Mouse (Mus musculus) intestine, postnatal 0 days (tissue): ENCODE data around the gene Rpn2. TPM values are rescaled to one million over a fixed set of nuclear protein-coding genes. Genes with fewer than 3 reads are reported as not detected.
A peak's percentile ranks its signal among the peaks of the same experiment; 100 is the strongest.

Experiments
- ATAC-seq: fragments of 200-750 bp; cut with Nextera tagmentation; 2 replicates; pipeline ENCODE4 v1.8.0; 2017; ENCODE audit warnings: mild to moderate bottlenecking, moderate TSS enrichment, moderate library complexity
- H3K27ac ChIP-seq: fragments of 300-500 bp; sonication (generic); 2 replicates; pipeline ENCODE4 v1.5.1; 2014; ENCODE audit warnings: mild to moderate bottlenecking, low read depth, low read length, moderate library complexity
- H3K27me3 ChIP-seq: fragments of 300-500 bp; sonication (generic); replicated peaks from 2 replicates; pipeline ENCODE4 v1.6.1; 2014; ENCODE audit warnings: low read length, mixed read lengths; ENCODE audit not compliant: control insufficient read depth, insufficient read depth
- H3K36me3 ChIP-seq: fragments of 300-500 bp; sonication (generic); 2 replicates; pipeline ENCODE4 v1.6.1; 2014; ENCODE audit warnings: mild to moderate bottlenecking, moderate library complexity; ENCODE audit not compliant: control insufficient read depth, insufficient read depth
- H3K4me1 ChIP-seq: fragments of 300-500 bp; sonication (generic); replicated peaks from 2 replicates; pipeline ENCODE4 v1.6.1; 2014; ENCODE audit warnings: antibody characterized with exemption, low read length, mixed read lengths; ENCODE audit not compliant: control insufficient read depth, insufficient read depth
- H3K4me2 ChIP-seq: fragments of 300-500 bp; sonication (generic); replicated peaks from 2 replicates; pipeline ENCODE4 v1.6.1; 2014; ENCODE audit warnings: low read depth, mild to moderate bottlenecking, moderate library complexity
- H3K4me3 ChIP-seq: fragments of 300-500 bp; sonication (generic); 2 replicates; pipeline ENCODE4 v1.5.1; 2014; ENCODE audit warnings: low read depth, low read length
- H3K9ac ChIP-seq: fragments of 300-500 bp; sonication (generic); 2 replicates; pipeline ENCODE4 v1.6.1; 2014; ENCODE audit warnings: mild to moderate bottlenecking, low read depth, low read length
- H3K9me3 ChIP-seq: fragments of 300-500 bp; sonication (generic); 2 replicates; pipeline ENCODE4 v1.6.1; 2016; ENCODE audit warnings: mixed run types; ENCODE audit not compliant: control insufficient read depth
- CTCF ChIP-seq: sonication (generic); IDR thresholded peaks from 2 replicates; pipeline ENCODE4 v1.5.1; 2016; ENCODE audit warnings: low read depth, mild to moderate bottlenecking, control low read depth, antibody characterized with exemption, moderate library complexity
- WGBS: fragments of 180-500 bp; shearing (Covaris S2); extraction: QIAGEN DNeasy Blood & Tissue Kit; methylation state at CpG from one replicate; pipeline ENCODE4 v1.1.7; 2014; 5-methylcytosine and 5-hydroxymethylcytosine counted together
- polyA plus RNA-seq: library from polyadenylated mRNA; unstranded; fragments of >200 nt; fragmentation: Nextera tagmentation; extraction: Ambion mirVana; gene quantifications from 2 replicates; pipeline ENCODE4 v1.2.1, GENCODE M21; 2015

Gene Rpn2
- polyA plus RNA-seq, 1 experiment from 2014 or later: 153 TPM

DNA sequence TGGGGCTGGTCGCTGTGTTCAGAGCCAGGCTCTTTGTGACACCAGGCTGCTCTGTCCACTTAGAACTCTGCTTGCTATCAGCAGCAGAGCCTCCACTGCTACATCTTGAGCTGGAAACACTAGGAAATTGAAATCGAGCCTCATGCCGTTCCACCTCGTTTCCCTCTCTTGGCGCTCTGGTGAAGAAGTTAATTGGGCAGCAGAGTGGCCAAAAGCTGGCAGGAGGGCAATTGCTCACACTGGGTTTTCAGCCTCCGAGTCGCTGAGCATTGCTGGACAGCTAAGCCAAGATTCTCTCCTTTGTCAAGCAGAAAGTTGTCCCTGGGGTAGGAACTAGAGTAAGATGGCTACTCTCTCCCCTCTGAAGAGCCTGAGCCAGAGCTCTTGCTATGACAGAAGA is 35.5 kb downstream of the Rpn2 start:
- H3K36me3 ChIP-seq: peaks cover 80% of the 10 kb centered on the region
- no peak for ATAC-seq

DNA sequence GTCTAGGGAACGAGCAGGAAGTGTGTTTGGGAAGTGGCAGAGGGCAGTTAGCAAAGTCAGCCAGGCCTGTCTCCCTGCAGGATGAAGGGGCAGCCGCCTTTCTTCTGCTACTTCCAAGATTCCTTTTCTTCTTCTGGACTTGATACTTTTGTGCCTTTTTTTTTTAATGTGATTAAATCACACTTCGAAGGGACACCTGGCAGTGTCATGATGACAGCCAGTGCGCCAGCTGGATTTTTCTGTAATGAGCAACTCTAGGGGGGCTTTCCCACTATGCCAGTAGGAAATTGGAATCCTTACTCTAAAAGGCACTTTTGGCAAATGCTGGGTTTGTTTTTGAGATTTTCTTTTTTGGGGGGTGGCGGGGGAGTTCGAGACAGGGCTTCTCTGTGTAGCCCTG is 36.7 kb downstream of the Rpn2 start:
- Histone ChIP-seq H3K36me3 (peaks cover 72% of the 10 kb centered on the region), H3K9me3 (no peaks in the 10 kb centered on the region), H3K9ac (no peak overlapping the region), H3K27ac (no peak overlapping the region), H3K4me1 (no peaks in the 10 kb centered on the region), H3K4me2 (no peak overlapping the region), H3K27me3 (no peaks in the 10 kb centered on the region), H3K4me3 (no peak overlapping the region)
- WGBS: 88% methylated on average over 6 of the region's 6 CpGs
- TF ChIP-seq CTCF: no peak
- no peak for ATAC-seq

More for the DNA sequence above, 35.5 kb downstream of the Rpn2 start:
- 87% methylated on average over 7 of the region's 7 CpGs for WGBS
- no peaks in the 10 kb centered on the region for H3K27me3 ChIP-seq
- H3K27ac ChIP-seq: no peak overlapping the region
- H3K4me3 ChIP-seq: no peak overlapping the region
- no peak overlapping the region for H3K4me2 ChIP-seq
- no peaks in the 10 kb centered on the region for H3K4me1 ChIP-seq
- no peaks in the 10 kb centered on the region for H3K9me3 ChIP-seq
- TF ChIP-seq CTCF: no peak
- no peak overlapping the region for H3K9ac ChIP-seq

DNA sequence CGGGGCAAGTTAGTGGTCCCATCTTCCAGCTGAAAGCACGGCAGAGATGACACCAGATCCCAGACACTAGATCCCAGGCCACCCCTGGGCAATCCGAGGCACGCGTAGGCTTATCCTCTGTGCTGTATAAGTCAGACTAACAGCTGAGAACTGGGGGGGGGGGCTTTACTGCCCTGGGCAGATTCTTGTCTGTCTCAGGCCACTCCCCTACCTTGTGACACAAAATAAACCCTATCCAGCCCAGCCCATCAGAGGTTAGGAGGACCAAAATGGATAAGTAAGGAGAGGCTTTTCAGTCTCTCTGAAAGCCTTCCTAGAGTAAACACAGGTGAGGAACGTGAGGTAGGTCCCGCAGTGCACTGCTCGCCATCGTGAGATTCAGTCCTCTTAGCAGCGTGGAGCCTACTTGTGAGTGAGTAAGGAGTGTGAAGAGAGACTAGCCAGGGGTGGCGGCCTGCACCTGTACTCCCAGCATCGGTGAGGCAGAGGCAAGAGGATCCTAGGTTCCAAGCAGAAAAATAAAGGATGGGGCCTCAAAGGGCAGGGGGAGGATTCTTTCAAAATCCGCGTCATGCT is 37.6 kb downstream of the Rpn2 start:
- Histone ChIP-seq H3K9ac (no peak overlapping the region), H3K4me2 (no peak overlapping the region), H3K4me1 (no peaks in the 10 kb centered on the region), H3K27me3 (no peaks in the 10 kb centered on the region), H3K36me3 (peaks cover 72% of the 10 kb centered on the region), H3K9me3 (no peaks in the 10 kb centered on the region), H3K4me3 (no peak overlapping the region), H3K27ac (no peak overlapping the region)
- no peak for ATAC-seq
- WGBS: 82% methylated on average over 14 of the region's 14 CpGs
- no peak for TF ChIP-seq CTCF

DNA sequence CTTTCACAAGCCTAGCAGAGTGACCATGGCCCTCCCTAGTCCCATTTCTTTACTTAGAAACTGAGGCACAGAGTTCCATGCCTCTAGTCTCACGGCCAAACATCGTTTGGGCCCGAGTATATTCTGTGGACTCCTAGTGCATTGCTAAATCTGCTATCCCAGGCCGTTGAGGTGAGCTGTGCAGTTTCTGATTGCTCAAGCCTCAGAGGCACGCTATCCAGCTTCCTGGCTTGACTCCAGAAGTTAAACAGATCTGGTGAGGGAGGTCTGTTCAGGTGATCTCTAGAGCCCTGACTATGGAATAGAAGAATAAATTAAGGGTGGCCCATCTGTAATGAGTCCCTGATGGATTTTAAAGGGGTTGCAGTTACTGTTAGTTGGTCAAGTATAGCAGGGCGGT is 38.4 kb downstream of the Rpn2 start:
- H3K36me3 ChIP-seq: peaks cover 72% of the 10 kb centered on the region
- H3K4me2 ChIP-seq: no peak overlapping the region
- no peak overlapping the region for H3K9ac ChIP-seq
- no peak for ATAC-seq
- no peaks in the 10 kb centered on the region for H3K4me1 ChIP-seq
- H3K27ac ChIP-seq: no peak overlapping the region
- H3K4me3 ChIP-seq: no peak overlapping the region
- no peaks in the 10 kb centered on the region for H3K27me3 ChIP-seq
- no peak for TF ChIP-seq CTCF
- WGBS: 86% methylated on average over 6 of the region's 6 CpGs
- H3K9me3 ChIP-seq: no peaks in the 10 kb centered on the region

DNA sequence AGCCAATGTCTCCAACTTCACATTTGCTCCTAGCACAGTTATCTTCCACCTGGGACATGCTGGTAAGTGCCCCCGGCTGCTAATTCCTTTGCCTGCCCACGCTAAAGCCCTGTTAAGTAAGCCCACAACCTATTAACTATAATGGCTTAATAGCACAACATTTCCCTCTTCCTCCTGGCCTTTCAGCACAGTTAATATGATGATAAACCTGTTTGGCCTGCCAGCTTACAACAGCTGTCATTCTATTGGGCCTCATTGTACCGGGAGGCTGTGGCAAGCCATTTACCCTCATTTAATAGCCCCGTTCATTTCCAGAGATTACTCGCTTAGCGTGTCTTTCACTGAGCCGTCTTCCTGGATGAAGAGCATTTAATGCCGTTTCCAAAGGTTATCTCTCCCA is 41.3 kb downstream of the Rpn2 start:
- Histone ChIP-seq H3K27me3 (no peaks in the 10 kb centered on the region), H3K9ac (no peak overlapping the region), H3K9me3 (no peaks in the 10 kb centered on the region), H3K4me3 (no peak overlapping the region), H3K4me2 (no peak overlapping the region), H3K36me3 (peaks cover 75% of the 10 kb centered on the region), H3K27ac (peak overlapping the region; percentile 5; the same call in 1 of the 2 replicates), H3K4me1 (no peaks in the 10 kb centered on the region)
- no peak for ATAC-seq
- 60% methylated on average over 8 of the region's 8 CpGs for WGBS
- TF ChIP-seq CTCF: no peak

DNA sequence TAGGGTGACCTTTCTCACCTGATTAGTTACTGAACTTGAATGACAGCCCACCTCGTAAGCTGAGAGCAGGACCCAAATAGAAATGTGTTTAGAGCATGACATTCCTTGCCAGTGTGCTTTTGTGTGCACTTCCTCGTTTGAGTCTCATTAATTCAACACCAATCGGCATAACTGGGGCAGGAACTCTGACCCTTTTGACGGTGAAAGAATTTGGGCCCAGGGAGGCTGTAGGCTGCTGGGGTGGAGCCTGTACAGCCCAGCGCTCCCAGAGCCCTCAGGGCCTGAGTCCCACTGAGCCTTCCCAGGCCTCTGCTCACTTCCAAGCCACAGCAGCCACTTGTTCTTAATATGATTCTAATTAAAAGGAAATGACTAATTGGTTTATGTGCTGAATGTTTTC is 42.1 kb downstream of the Rpn2 start:
- TF ChIP-seq CTCF: no peak

More for the DNA sequence above, 42.1 kb downstream of the Rpn2 start:
- no peaks in the 10 kb centered on the region for H3K27me3 ChIP-seq
- no peaks in the 10 kb centered on the region for H3K9me3 ChIP-seq
- H3K36me3 ChIP-seq: peaks cover 75% of the 10 kb centered on the region
- H3K27ac ChIP-seq: no peak overlapping the region
- H3K4me3 ChIP-seq: no peak overlapping the region
- no peaks in the 10 kb centered on the region for H3K4me1 ChIP-seq
- H3K4me2 ChIP-seq: no peak overlapping the region
- no peak overlapping the region for H3K9ac ChIP-seq
- no peak for ATAC-seq
- 52% methylated on average over 5 of the region's 5 CpGs for WGBS
